Mouse (Mus musculus) C2C12 (cell line): ENCODE results near the gene N4bp1.

Source experiments
- CTCF ChIP-seq: IDR thresholded peaks from one replicate; pipeline ENCODE4 v1.5.1; 2011; ENCODE audit not compliant: control insufficient read depth, insufficient read depth, insufficient read length
- MAX ChIP-seq: IDR thresholded peaks from one replicate; pipeline ENCODE4 v1.6.1; 2011; ENCODE audit warnings: mild to moderate bottlenecking, control low read depth

DNA sequence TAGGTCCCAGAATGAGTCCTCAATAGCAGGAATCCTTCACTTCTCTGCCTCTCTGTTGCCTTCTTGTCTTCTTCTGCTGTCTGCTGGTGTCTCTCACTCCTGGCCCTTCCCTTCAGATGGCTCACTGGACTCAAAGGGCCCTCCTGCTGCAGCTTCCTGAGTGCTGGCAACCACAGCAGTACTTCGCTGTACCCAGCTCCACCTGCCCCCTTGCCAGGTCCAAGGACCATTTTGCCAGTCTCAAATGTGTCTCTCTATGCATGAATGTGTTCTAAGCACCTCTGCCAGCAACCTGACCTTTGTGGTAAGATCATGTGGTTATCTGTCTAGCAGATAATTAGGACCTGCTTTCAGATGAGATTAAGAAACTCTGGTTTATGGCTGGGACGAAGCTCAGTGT is 8.2 kb downstream of the N4bp1 start:
- no peak for TF ChIP-seq CTCF
- TF ChIP-seq MAX, result no peak
